Mouse (Mus musculus) kidney, adult 18-20 months (tissue): Measurements from ENCODE around the gene Dusp13.

Experiments used
- DNase-seq: peaks from one replicate; pipeline ENCODE4 v3.0.0; 2021

Gene Dusp13

GRCm38 (mm10) chr14:21750881-21751542 lies at the start of gene Dusp13:
TSS of gene Dusp13 (minus strand) at chr14:21751181.
- peak; percentile 79 for DNase-seq

GRCm38 (mm10) chr14:21800641-21801040 lies 49.7 kb upstream of the Dusp13 start:
- no peak for DNase-seq

GRCm38 (mm10) chr14:21792250-21792649 lies 41.3 kb upstream of the Dusp13 start:
- no peak for DNase-seq

- no peak for DNase-seq
Observed at GRCm38 (mm10) chr14:21791722-21792121, 40.7 kb upstream of the Dusp13 start.

GRCm38 (mm10) chr14:21790585-21791251 lies 39.7 kb upstream of the Dusp13 start:
- no peak for DNase-seq

- DNase-seq, result no peak
Observed at GRCm38 (mm10) chr14:21788121-21788520, 37.1 kb upstream of the Dusp13 start.

GRCm38 (mm10) chr14:21787374-21787773 lies 36.4 kb upstream of the Dusp13 start:
- peak; percentile 28 for DNase-seq

GRCm38 (mm10) chr14:21786500-21786899 lies 35.5 kb upstream of the Dusp13 start:
- peak; percentile 37 for DNase-seq

GRCm38 (mm10) chr14:21776201-21776600 lies 25.2 kb upstream of the Dusp13 start:
- no peak for DNase-seq

GRCm38 (mm10) chr14:21773946-21774345 lies 23.0 kb upstream of the Dusp13 start:
- no peak for DNase-seq

- no peak for DNase-seq
Observed at GRCm38 (mm10) chr14:21772506-21773281, 21.7 kb upstream of the Dusp13 start.

- no peak for DNase-seq
Observed at GRCm38 (mm10) chr14:21766398-21766958, 15.5 kb upstream of the Dusp13 start.

GRCm38 (mm10) chr14:21765754-21766397 lies 14.9 kb upstream of the Dusp13 start:
- no peak for DNase-seq

GRCm38 (mm10) chr14:21764646-21765045 lies 13.7 kb upstream of the Dusp13 start:
- no peak for DNase-seq

GRCm38 (mm10) chr14:21763736-21764135 lies 12.8 kb upstream of the Dusp13 start:
- DNase-seq, result no peak

- DNase-seq, result no peak
Observed at GRCm38 (mm10) chr14:21761560-21761959, 10.6 kb upstream of the Dusp13 start.

GRCm38 (mm10) chr14:21753367-21753766 lies 2.4 kb upstream of the Dusp13 start:
- DNase-seq, result no peak

- no peak for DNase-seq
Observed at GRCm38 (mm10) chr14:21752411-21752810, 1.4 kb upstream of the Dusp13 start.

- peak; percentile 86 for DNase-seq
Observed at GRCm38 (mm10) chr14:21750008-21750880, 737 bp downstream of the Dusp13 start, which contains the start of gene Samd8. TSS of gene Samd8 (plus strand) at chr14:21750531.

- peak; percentile 64 for DNase-seq
Observed at GRCm38 (mm10) chr14:21748142-21748870, 2.7 kb downstream of the Dusp13 start.
